Mouse (Mus musculus): ENCODE results near the gene Mrps21. TPM values are rescaled to one million over a fixed set of nuclear protein-coding genes. Genes with fewer than 3 reads are reported as not detected.
"Not testable (repeated sequence)": the region's sequence is repeated elsewhere in the genome, so short reads cannot be mapped to it uniquely, and the experiment has no call there.

The Mrps21 gene
- 362 and 399 TPM in 2 replicates for polyA plus RNA-seq (2015; fragmentation: Nextera tagmentation; extraction: Ambion mirVana)

DNA sequence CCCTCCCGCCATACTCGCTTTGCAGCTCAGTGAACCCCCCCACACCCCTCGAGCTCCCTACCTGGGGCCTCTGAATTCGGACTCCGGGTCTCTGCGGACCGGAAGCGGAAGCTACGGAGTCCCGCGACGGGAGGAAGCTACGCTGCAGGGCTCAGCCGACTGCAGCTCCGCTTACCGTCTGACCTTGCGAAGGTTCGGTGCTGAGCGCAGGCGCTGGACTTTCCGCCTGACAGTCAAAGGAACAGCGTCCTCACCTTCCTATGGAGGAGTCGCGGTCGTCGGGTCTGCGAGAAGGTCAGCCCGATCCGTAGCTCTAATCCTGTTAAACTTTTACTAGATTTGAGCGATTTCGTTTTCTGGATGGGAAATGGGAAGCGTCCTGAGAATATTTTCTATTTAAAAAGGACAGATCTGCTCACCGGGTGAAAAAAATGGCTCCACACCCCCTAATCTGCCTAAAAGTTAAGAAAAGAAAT is at the start of gene Mrps21:
Gene Mrps21 (minus strand): TSS at position 128 of the 476 bp plus-strand sequence.
- Histone ChIP-seq H3K4me3 (peak within 1 kb of the TSS; percentile 84), H3K27ac (replicated peaks) (peak within 1 kb of the TSS; percentile 92), H3K9me3 (no peaks in the 10 kb centered on the region), H3K27me3 (replicated peaks) (no peaks in the 10 kb centered on the region), H3K9ac (peak within 1 kb of the TSS; percentile 93), H3K4me2 (peak within 1 kb of the TSS; percentile 77), H3K36me3 (peaks cover 46% of the 10 kb centered on the region), H3K4me1 (peaks cover 23% of the 10 kb centered on the region)
- ATAC-seq (ENCODE audit: extremely low read depth, insufficient number of reproducible peaks, low FRiP score, low TSS enrichment), result peak; percentile 76
- under 1% methylated on average over 33 of the region's 33 CpGs for WGBS

DNA sequence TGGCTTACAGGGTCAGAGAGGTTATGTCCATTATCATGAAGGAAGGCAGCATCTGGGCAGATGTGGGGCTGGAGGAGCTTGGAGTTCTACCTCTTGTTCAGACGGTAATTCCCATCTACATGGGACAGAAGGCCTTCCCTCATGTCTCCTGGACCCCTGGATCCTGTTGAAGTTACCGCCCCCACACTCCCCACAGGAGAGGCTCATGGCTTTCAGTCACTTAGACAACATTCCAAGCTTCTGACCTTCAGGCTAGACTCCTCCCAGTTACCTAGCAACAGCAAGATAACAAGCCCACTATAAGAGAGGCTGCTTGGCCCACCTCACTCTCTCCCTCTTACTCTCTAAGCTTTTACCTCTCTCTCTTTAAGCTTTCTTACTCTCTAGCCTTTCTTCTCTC is 49.2 kb upstream of the Mrps21 start:
- H3K9ac ChIP-seq; H3K36me3 ChIP-seq; H3K9me3 ChIP-seq; H3K27me3 ChIP-seq (replicated peaks); H3K4me1 ChIP-seq; H3K4me2 ChIP-seq; H3K27ac ChIP-seq (replicated peaks); ATAC-seq (ENCODE audit: extremely low read depth, insufficient number of reproducible peaks, low FRiP score, low TSS enrichment); H3K4me3 ChIP-seq: not testable (repeated sequence)
- 51% methylated on average over 2 of the region's 2 CpGs for WGBS

DNA sequence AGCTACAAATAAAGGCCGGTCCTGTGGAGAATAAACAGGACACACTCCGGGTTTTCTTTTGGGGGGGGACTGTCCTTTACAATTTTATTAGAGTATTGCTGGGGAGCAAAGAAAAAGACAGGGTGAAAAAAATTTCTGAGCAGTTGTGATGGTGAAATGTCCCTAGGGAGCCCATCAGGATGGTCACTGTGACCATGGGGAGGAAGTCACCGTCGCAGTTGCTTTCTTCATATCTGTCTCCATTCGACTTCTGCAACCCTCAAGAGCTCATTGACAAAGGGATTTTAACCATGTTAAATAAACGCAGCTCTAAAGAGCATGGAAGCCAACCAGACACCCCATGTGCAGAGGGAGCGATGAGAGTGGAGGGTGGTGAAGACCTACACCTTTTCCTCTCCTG is 45.4 kb upstream of the Mrps21 start:
- WGBS, result 61% methylated on average over 7 of the region's 7 CpGs
- ATAC-seq (ENCODE audit: extremely low read depth, insufficient number of reproducible peaks, low FRiP score, low TSS enrichment), result no peak
- H3K27me3 ChIP-seq (replicated peaks), result no peaks in the 10 kb centered on the region
- H3K27ac ChIP-seq (replicated peaks), result no peak overlapping the region
- H3K4me2 ChIP-seq, result no peak overlapping the region
- no peaks in the 10 kb centered on the region for H3K9me3 ChIP-seq
- H3K9ac ChIP-seq, result no peak overlapping the region
- 0 out of 2 replicates have a peak, but pooled peaks cover 9% of the 10 kb centered on the region for H3K4me1 ChIP-seq
- no peak overlapping the region for H3K4me3 ChIP-seq
- no peaks in the 10 kb centered on the region for H3K36me3 ChIP-seq

DNA sequence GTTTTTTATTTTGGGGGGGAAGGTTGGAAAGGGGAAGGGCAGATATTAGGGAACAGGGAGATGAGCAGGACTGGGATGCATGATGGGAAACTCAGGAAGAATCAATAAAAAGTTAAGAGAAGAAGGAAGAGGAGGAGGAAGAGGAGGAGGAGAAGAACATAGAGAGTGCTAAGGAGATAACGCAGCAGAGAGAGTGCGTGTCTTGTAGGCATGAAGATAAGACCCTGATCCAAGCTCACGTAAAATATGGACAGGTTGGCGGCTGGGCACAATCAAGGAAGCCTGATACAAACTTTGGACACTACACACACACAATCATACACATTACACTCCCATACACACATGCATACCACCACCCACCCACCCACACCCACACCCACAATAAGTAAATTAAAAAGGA is 43.4 kb upstream of the Mrps21 start:
- no peaks in the 10 kb centered on the region for H3K27me3 ChIP-seq (replicated peaks)
- H3K36me3 ChIP-seq, result no peaks in the 10 kb centered on the region
- 62% methylated on average over 4 of the region's 4 CpGs for WGBS
- ATAC-seq (ENCODE audit: extremely low read depth, insufficient number of reproducible peaks, low FRiP score, low TSS enrichment), result no peak
- H3K27ac ChIP-seq (replicated peaks), result no peak overlapping the region
- no peak overlapping the region for H3K9ac ChIP-seq
- no peak overlapping the region for H3K4me2 ChIP-seq
- H3K4me3 ChIP-seq, result no peak overlapping the region
- H3K9me3 ChIP-seq, result no peaks in the 10 kb centered on the region
- H3K4me1 ChIP-seq, result no peaks in the 10 kb centered on the region

DNA sequence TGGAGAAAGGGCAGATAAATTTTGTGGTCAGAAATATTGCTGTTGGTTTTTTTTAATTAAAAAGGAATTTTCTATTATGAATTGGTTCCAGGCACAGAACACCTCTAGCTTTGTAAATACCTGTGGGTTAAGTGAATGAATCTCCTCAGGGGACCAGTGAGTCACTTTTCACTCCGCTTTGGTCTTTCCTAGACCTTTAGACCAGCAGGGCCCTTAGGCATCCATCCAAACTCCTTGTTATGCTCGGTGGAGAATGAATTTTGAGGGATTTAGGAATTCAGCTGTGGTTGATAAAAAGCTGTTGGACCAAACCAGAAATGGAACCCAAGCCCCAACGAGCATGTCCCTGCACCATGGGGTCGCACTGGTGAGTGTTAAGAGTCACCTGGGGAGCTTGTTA is 36.3 kb upstream of the Mrps21 start:
- no peak for ATAC-seq (ENCODE audit: extremely low read depth, insufficient number of reproducible peaks, low FRiP score, low TSS enrichment)
- no peak overlapping the region for H3K4me3 ChIP-seq
- H3K27me3 ChIP-seq (replicated peaks), result peaks cover 12% of the 10 kb centered on the region
- H3K4me1 ChIP-seq, result peaks cover 45% of the 10 kb centered on the region
- H3K27ac ChIP-seq (replicated peaks), result no peak overlapping the region
- no peaks in the 10 kb centered on the region for H3K9me3 ChIP-seq
- WGBS, result 50% methylated on average over 4 of the region's 4 CpGs
- H3K9ac ChIP-seq, result no peak overlapping the region
- no peak overlapping the region for H3K4me2 ChIP-seq
- no peaks in the 10 kb centered on the region for H3K36me3 ChIP-seq

DNA sequence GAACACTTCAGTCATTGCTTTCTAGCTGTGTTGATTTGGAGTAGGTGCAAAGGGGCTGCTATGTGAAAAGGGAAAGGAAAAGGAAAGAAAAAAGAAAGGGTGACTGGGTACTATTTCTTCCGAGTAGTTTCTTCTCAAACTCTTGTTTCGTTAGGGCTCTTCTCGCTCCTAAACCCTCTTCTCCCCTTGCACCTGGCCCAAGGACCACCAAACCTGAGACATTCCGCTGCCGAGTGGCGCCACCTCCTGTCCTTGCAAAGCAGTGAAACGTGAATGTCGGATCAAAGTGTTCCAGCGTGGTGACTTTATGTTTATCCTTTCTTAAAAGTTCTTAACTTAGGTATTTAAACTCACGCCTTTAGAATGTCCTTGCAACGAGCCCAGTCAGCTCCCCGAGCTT is 35.5 kb upstream of the Mrps21 start:
- Histone ChIP-seq H3K9ac (peak overlapping the region; percentile 66), H3K36me3 (no peaks in the 10 kb centered on the region), H3K4me3 (peak overlapping the region; percentile 51), H3K27ac (replicated peaks) (no peak overlapping the region), H3K4me1 (peaks cover 53% of the 10 kb centered on the region), H3K9me3 (no peaks in the 10 kb centered on the region), H3K27me3 (replicated peaks) (peaks cover 12% of the 10 kb centered on the region), H3K4me2 (peak overlapping the region; percentile 80)
- WGBS, result under 1% methylated on average over 12 of the region's 12 CpGs
- no peak for ATAC-seq (ENCODE audit: extremely low read depth, insufficient number of reproducible peaks, low FRiP score, low TSS enrichment)

DNA sequence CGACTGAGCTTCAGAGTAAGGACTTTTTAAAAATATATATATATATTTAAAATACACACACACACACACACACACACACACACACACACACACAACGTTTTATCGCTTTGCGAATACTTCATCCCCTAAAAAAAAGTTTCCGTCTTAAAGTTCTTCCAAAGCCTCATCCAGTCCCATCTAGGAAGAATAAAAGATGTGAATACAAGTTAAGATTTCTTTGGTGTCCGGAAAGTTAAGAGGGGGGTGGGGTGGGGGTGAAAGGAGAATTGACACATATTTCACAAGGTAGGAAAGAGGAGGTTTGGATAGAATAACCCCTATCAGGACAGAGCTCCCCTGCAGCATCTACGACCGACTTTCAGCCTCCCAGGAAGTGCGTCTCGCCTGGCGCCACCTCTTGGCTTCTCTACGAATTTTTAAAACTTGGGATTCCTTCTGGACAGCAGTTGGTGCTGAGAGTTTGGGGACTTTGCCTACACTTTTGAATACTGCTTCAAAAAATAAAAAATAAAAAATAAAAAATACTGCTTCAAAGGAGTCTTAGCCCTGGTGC is 34.7 kb upstream of the Mrps21 start:
- Histone ChIP-seq H3K9me3 (no peaks in the 10 kb centered on the region), H3K4me3 (peak overlapping the region; percentile 51), H3K4me2 (peak overlapping the region; percentile 80), H3K27ac (replicated peaks) (0 out of 2 replicates have a peak overlapping the region, but pooled peaks have one; percentile 84), H3K9ac (peak overlapping the region; percentile 80), H3K36me3 (no peaks in the 10 kb centered on the region), H3K4me1 (peaks cover 58% of the 10 kb centered on the region), H3K27me3 (replicated peaks) (peaks cover 12% of the 10 kb centered on the region)
- under 1% methylated on average over 12 of the region's 12 CpGs for WGBS
- ATAC-seq (ENCODE audit: extremely low read depth, insufficient number of reproducible peaks, low FRiP score, low TSS enrichment), result no peak

DNA sequence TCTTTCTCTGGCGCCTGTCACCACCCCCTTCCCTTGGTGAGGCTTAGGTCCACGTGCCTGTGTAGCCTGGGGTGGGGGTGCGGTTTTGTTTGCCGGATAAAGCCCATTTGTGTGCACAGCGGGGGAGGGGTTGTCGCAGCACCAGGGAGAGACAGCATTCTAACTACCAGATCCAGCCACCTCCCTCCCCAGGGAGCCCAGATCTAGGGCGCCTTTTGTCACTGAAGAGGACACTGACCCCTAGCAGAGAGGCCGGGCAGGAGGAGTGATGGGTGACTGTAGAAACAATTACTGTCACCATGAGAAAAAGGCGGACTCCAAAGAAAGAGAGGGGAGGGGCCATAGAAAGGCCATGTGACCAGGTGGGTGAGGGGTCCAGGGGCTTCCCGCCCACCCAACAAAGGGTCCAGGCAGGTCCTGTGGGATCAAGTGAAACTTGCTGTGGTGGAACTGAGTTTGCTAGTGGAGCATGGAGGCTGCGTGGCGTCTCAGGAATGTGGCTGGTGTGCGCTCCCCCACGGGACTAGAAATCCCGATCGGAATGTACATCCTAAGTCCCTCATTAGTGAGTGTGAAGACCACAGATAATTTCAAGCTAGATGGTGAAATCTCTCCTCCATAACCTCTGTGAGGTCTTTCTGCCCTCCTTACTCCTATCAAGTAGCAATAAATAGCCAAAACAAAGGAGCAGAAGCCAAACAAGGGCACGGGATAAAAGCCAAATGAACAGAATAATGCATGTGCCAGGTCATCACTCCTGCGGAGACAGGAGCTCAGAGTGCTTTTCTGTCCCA is 34.0 kb upstream of the Mrps21 start:
- Histone ChIP-seq H3K4me3 (peak overlapping the region; percentile 51), H3K9ac (peak overlapping the region; percentile 80), H3K27me3 (replicated peaks) (peaks cover 12% of the 10 kb centered on the region), H3K4me1 (peaks cover 58% of the 10 kb centered on the region), H3K27ac (replicated peaks) (peak overlapping the region; percentile 84), H3K4me2 (peak overlapping the region; percentile 80), H3K36me3 (no peaks in the 10 kb centered on the region), H3K9me3 (no peaks in the 10 kb centered on the region)
- WGBS, result under 1% methylated on average over 18 of the region's 18 CpGs
- no peak for ATAC-seq (ENCODE audit: extremely low read depth, insufficient number of reproducible peaks, low FRiP score, low TSS enrichment)

DNA sequence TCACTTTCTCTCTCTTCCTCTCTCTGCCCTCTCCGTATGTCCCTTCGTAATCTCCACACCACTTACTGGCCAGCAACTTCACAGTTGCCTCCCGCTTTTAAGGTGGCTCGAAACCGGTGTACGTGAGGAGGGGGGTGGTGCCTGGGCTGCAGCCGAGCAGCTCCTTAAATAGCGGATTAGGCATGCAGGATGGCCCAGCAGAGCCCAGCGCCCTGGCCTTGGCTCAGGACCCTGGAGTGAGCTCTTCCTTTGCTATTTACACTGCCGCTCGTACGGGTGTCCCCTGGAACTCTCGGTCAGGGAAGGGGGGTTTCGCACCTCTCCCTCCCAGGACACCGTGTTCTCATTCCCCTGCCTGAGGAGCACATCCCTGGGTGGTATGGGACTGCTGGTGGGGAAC is 33.2 kb upstream of the Mrps21 start, which contains the start of gene Car14:
Gene Car14 (minus strand): TSS at position 124 of the 400 bp plus-strand sequence.
- peak within 1 kb of the TSS; percentile 80 for H3K4me2 ChIP-seq
- H3K9me3 ChIP-seq, result no peaks in the 10 kb centered on the region
- H3K36me3 ChIP-seq, result no peaks in the 10 kb centered on the region
- H3K27ac ChIP-seq (replicated peaks), result peak within 1 kb of the TSS; percentile 84
- WGBS, result 2% methylated on average over 15 of the region's 15 CpGs
- peaks cover 12% of the 10 kb centered on the region for H3K27me3 ChIP-seq (replicated peaks)
- peaks cover 58% of the 10 kb centered on the region for H3K4me1 ChIP-seq
- H3K9ac ChIP-seq, result peak within 1 kb of the TSS; percentile 80
- peak within 1 kb of the TSS; percentile 51 for H3K4me3 ChIP-seq
- no peak for ATAC-seq (ENCODE audit: extremely low read depth, insufficient number of reproducible peaks, low FRiP score, low TSS enrichment)

DNA sequence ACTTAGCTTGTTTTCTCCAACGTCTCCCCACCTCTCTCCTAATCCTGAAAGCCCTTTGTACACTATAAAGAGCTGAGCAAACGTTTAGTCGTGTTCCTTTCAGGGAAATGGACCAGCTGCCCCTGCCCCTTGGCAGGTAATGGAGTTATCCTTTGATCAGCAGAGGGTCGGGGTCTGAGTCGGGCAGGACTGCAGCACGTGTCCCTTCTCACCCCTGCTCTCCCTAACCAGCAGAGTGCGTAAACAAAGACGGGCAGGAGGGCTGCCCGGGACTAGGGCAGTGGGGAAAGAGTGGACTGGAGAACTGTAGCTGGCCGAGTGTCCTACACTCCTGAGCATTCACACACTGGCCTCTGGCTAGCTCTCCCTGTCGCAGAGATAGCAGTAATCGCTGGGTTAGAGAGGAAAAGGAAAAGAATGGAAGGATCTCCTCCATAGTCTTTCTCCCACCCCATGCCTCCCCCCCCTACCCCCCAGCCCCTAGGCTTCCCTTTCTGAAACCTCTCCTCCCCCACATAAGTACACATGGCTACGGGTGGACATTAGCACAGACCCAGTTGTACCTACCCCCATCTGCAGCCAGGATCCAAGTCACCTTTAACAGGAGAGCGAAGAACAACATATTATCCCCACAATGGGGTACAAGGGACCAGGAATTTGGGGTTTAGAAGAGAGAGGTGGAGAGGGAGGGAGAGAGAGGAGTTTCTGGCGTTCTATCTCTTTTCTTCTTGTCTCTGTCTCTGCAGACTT is 32.6 kb upstream of the Mrps21 start:
- H3K36me3 ChIP-seq, result no peaks in the 10 kb centered on the region; the same call in 1 of the 2 replicates
- WGBS, result 5% methylated on average over 15 of the region's 15 CpGs
- H3K9me3 ChIP-seq, result no peaks in the 10 kb centered on the region
- no peak for ATAC-seq (ENCODE audit: extremely low read depth, insufficient number of reproducible peaks, low FRiP score, low TSS enrichment)
- peaks cover 58% of the 10 kb centered on the region for H3K4me1 ChIP-seq
- H3K4me3 ChIP-seq, result peak overlapping the region; percentile 51
- H3K4me2 ChIP-seq, result peak overlapping the region; percentile 80
- peak overlapping the region; percentile 80 for H3K9ac ChIP-seq
- peak overlapping the region; percentile 84 for H3K27ac ChIP-seq (replicated peaks)
- peaks cover 12% of the 10 kb centered on the region for H3K27me3 ChIP-seq (replicated peaks)

DNA sequence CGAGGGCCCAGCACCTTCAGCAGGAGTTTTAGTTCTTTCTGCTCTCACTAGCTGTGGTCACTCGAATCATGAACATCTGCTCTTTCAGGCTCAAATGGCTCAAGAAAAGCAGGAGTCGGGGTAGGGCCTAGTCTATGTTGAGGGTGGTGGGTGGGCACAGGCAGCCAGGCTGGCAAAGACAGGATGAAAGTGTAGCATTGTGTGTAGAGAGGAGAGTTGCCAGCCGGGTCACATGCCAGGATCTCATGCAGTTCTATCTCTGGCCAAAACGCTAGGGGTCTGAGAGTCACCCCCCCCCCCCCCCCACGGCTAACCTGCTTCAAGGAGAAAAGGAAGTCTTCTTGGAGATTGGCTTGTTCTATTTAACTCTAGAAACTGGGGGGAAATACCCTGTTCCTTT is 31.3 kb upstream of the Mrps21 start:
- no peak for ATAC-seq (ENCODE audit: extremely low read depth, insufficient number of reproducible peaks, low FRiP score, low TSS enrichment)
- Histone ChIP-seq H3K36me3 (peaks cover 12% of the 10 kb centered on the region), H3K4me3 (peak overlapping the region; percentile 51), H3K9ac (peak overlapping the region; percentile 80), H3K9me3 (no peaks in the 10 kb centered on the region), H3K4me2 (peak overlapping the region; percentile 80), H3K27ac (replicated peaks) (peak overlapping the region; percentile 76), H3K27me3 (replicated peaks) (peaks cover 7% of the 10 kb centered on the region), H3K4me1 (peaks cover 58% of the 10 kb centered on the region)
- whole genome bisulfite sequencing, result 28% methylated on average over 6 of the region's 6 CpGs
